Mouse (Mus musculus) megakaryocyte, embryonic 14.5 days (primary cell): ENCODE results near the gene Bpifa1.

ENCODE experiments used
- FLI1 ChIP-seq: IDR thresholded peaks from 2 replicates; pipeline ENCODE4 v1.6.1; 2012; ENCODE audit warnings: low read length, inconsistent platforms, mixed read lengths
- GATA1 ChIP-seq: IDR thresholded peaks from 3 replicates; pipeline ENCODE4 v1.6.1; 2012; ENCODE audit warnings: mixed read lengths, low read length, inconsistent platforms, borderline replicate concordance

GRCm38 (mm10) chr2:154193994-154194504, 51.4 kb downstream of the Bpifa1 start:
- TF ChIP-seq GATA1 (no peak), FLI1 (no peak)
